Mouse (Mus musculus): ENCODE data around the gene Uvrag. TPM values are rescaled to one million over a fixed set of nuclear protein-coding genes. Genes with fewer than 3 reads are reported as not detected.

Uvrag gene
- polyA plus RNA-seq, 1 experiment: 13.9 TPM

DNA sequence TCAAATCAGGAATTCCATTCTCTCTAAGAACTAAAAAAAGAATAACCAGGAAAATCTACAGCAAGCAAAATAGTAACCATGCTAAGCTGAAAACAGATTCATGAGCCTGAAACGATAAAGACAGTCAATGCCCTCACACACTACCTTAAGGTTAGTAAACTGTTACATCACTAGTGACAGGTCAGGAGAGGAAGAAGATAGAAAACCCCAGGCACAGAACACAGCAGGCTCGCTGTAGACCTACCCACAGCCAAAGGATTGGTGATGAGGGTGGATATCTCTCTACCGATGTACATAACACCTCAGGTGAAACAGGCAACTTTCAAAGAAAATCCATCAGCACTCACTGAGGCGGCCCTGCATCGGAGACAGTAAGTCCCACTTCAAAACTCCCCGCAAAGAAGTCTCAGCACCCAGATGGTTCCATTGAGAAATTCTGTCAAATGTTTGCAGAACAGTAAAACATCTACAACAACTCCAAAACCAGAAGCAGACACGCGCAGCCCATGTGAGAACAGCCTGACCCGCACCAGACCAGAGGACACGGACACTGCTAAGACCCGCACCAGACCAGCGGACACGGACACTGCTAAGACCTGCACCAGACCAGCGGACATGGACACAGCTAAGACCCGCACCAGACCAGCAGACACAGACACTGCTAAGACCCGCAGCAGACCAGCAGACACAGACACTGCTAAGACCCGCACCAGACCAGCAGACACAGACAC, 48.9 kb downstream of the Uvrag start:
- peaks cover 67% of the 10 kb centered on the region for H3K36me3 ChIP-seq (replicated peaks; ENCODE audit: low read length)
- peaks cover 36% of the 10 kb centered on the region for H3K4me1 ChIP-seq
- TF ChIP-seq GATA1 (IDR thresholded peaks at IDR 0.05; ENCODE audit: borderline replicate concordance, low read length) (no peak), FLI1 (IDR thresholded peaks at IDR 0.05; ENCODE audit: low read length) (no peak)
- no peaks in the 10 kb centered on the region for H3K27me3 ChIP-seq (replicated peaks)
- no peaks in the 10 kb centered on the region for H3K9me3 ChIP-seq
- no peak overlapping the region for H3K4me3 ChIP-seq (replicated peaks)

DNA sequence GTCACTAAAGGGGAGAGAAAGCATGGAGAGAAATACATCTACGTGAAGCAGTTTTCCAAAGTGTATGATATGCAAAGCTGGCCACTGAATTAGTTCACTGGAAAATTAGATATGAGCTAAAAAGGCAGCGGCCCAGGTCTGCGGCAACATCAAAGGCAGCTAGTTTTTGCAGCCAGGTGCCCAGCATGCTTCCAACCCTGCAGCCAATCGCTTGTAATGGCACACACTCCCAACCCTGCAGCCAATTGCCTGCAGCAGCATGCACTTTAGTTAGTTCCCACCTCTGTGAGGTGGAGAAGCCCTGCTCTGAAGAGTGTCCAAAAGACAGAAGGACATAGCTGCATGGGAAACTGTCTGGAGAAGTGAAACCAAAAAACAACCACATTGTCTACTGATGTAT, 51.2 kb downstream of the Uvrag start:
- Histone ChIP-seq H3K4me3 (replicated peaks) (no peak overlapping the region), H3K9me3 (no peaks in the 10 kb centered on the region), H3K27me3 (replicated peaks) (no peaks in the 10 kb centered on the region), H3K4me1 (peaks cover 58% of the 10 kb centered on the region), H3K36me3 (replicated peaks; ENCODE audit: low read length) (peaks cover 75% of the 10 kb centered on the region)
- TF ChIP-seq FLI1 (IDR thresholded peaks at IDR 0.05; ENCODE audit: low read length) (no peak), GATA1 (IDR thresholded peaks at IDR 0.05; ENCODE audit: borderline replicate concordance, low read length) (no peak)

DNA sequence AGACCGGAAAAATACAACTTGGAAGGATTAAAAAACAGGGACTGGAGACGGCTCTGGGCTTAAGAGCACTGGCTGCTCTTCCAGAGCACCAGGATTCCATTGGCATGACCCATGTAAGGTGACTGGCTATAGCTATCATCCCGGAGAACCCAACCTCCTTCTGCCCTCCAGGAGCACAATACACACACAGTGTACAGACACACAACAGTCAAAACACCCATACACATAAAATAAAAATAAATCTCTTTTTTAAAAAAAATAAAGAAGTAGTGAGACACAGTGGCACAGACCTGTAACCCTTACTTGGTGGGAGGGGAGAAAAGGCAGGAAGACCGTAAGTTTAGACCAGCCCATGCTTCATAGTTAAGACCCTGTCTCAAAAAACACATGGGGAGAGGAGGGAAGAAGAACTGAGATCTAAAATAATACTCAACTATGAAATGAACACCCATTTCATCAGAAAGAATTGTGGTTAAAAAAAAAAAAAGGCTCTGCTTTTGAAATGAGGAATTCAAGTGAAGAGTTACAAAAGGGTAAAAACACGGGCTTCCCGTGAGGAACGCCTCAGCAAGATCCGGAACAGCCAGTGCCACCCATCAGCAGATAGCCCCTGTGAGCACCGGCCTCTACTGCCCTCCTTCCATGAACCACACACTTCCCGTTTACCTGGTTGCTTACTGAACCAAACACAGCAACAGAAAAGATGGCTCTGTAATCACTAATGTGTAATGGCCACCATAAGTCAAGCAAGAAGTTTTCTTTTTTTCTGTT, 52.2 kb downstream of the Uvrag start:
- Histone ChIP-seq H3K4me3 (replicated peaks) (no peak overlapping the region), H3K4me1 (peaks cover 57% of the 10 kb centered on the region), H3K27me3 (replicated peaks) (no peaks in the 10 kb centered on the region), H3K36me3 (replicated peaks; ENCODE audit: low read length) (peaks cover 72% of the 10 kb centered on the region), H3K9me3 (no peaks in the 10 kb centered on the region)
- no peak for TF ChIP-seq GATA1 (IDR thresholded peaks at IDR 0.05; ENCODE audit: borderline replicate concordance, low read length)
- no peak for TF ChIP-seq FLI1 (IDR thresholded peaks at IDR 0.05; ENCODE audit: low read length)

DNA sequence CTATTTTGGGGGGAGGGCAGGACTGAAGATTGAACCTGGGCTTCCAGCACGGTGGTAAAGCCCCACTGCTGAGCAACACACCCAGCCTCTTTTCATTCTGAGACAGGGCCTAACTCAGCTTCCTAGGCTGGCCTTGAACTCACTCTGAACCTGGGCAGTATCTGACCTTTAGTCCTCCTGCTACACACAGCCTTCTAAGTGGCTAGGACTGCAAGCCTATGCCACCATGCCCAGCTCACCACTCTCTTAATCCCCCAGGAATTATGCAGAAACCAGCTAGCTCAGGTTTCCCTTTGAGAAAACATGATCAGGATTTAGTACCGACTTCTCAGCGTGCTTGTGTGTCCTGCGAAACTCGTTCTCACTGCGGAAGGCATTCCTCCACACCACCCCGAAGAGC, 53.4 kb downstream of the Uvrag start:
- peaks cover 49% of the 10 kb centered on the region for H3K4me1 ChIP-seq
- H3K9me3 ChIP-seq: peaks cover 5% of the 10 kb centered on the region
- TF ChIP-seq GATA1 (IDR thresholded peaks at IDR 0.05; ENCODE audit: borderline replicate concordance, low read length) (no peak), FLI1 (IDR thresholded peaks at IDR 0.05; ENCODE audit: low read length) (no peak)
- H3K27me3 ChIP-seq (replicated peaks): no peaks in the 10 kb centered on the region
- no peak overlapping the region for H3K4me3 ChIP-seq (replicated peaks)
- H3K36me3 ChIP-seq (replicated peaks; ENCODE audit: low read length): peaks cover 73% of the 10 kb centered on the region

DNA sequence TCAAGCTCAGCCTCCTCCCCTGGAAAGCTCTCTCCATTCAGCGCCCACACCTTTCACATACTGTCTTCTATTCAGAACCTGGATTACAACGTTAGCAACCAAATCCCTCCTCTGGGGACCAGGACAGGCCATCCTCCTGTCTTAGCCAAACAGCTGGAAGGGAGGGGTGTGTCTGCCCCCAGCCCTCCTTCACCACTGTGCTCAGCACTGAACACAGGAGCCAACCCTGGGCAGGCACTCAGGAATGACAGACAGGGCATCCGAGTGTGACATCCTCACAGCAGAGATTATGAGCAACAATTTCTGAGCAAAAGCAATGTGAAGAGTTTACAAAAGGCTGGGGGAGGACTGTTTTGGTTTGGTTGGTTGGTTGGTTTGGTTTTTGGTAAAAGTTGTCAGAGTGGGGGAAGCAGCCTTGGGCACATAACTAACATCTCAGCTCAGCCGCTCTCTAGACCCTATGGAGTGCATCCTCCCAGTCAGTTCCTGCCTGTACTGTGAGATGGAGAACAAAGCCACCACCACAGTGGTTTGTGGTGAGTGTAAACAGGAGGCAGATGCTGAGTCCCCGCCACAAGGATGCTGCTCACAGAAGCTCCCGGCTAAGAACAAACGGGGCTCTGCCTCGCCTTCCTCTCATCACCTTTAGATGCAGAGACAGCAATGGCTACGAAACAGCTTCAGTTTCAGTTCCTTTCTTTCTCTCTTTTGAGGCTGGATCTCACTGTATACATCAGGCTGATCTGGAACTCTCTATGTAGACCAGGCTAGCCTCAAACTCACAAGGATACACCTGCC, 54.1 kb downstream of the Uvrag start:
- Histone ChIP-seq H3K4me3 (replicated peaks) (no peak overlapping the region), H3K9me3 (peaks cover 5% of the 10 kb centered on the region), H3K27me3 (replicated peaks) (no peaks in the 10 kb centered on the region), H3K4me1 (peaks cover 44% of the 10 kb centered on the region), H3K36me3 (replicated peaks; ENCODE audit: low read length) (peaks cover 73% of the 10 kb centered on the region)
- TF ChIP-seq FLI1 (IDR thresholded peaks at IDR 0.05; ENCODE audit: low read length): no peak

DNA sequence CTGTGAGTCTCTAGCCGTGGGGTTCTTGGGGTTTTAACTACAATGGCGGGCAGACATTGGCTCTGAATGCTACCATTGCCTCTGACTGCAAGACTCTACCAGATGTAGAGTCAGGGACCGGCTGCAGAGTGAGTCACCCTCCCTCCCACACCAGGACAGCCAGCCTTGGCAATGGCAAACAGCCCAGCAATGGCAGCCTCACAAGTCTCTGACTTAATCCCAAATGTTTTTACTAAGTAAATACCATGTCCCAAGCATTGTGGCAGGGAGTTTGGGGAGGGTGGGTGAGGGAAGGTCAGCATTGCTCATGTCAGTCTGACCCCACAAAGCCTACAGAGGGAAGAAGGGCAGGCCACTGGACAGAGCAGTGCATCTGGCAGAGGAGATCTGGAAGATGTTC, 55.7 kb downstream of the Uvrag start:
- Histone ChIP-seq H3K4me3 (replicated peaks) (no peak overlapping the region), H3K4me1 (peaks cover 41% of the 10 kb centered on the region), H3K36me3 (replicated peaks; ENCODE audit: low read length) (peaks cover 77% of the 10 kb centered on the region), H3K9me3 (peaks cover 5% of the 10 kb centered on the region), H3K27me3 (replicated peaks) (no peaks in the 10 kb centered on the region)
- no peak for TF ChIP-seq GATA1 (IDR thresholded peaks at IDR 0.05; ENCODE audit: borderline replicate concordance, low read length)
- no peak for TF ChIP-seq FLI1 (IDR thresholded peaks at IDR 0.05; ENCODE audit: low read length)

DNA sequence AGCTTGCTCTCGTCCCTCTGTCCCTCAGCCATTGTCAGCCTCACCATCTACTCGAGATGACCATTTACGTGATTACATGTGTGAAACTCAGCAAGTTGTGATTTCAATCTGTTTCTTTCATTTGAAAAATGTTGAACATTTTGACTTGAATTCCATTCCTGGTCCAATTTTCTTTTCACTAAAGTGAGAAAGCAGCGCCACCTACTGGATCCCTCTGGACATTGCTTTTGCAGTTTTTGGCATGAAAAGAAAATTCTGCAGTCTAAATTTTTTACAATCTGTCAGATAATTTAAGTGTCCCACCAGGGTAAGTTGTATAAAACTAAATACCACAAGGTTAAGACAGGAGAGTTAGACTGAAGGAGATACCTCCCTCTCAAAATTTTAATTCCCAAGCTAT, 61.4 kb downstream of the Uvrag start:
- H3K36me3 ChIP-seq (replicated peaks; ENCODE audit: low read length): peaks cover 60% of the 10 kb centered on the region
- H3K9me3 ChIP-seq: peaks cover 5% of the 10 kb centered on the region
- H3K4me3 ChIP-seq (replicated peaks): no peak overlapping the region
- TF ChIP-seq GATA1 (IDR thresholded peaks at IDR 0.05; ENCODE audit: borderline replicate concordance, low read length) (no peak), FLI1 (IDR thresholded peaks at IDR 0.05; ENCODE audit: low read length) (no peak)
- H3K27me3 ChIP-seq (replicated peaks): no peaks in the 10 kb centered on the region
- H3K4me1 ChIP-seq: peaks cover 4% of the 10 kb centered on the region; the same call in 1 of the 2 replicates

DNA sequence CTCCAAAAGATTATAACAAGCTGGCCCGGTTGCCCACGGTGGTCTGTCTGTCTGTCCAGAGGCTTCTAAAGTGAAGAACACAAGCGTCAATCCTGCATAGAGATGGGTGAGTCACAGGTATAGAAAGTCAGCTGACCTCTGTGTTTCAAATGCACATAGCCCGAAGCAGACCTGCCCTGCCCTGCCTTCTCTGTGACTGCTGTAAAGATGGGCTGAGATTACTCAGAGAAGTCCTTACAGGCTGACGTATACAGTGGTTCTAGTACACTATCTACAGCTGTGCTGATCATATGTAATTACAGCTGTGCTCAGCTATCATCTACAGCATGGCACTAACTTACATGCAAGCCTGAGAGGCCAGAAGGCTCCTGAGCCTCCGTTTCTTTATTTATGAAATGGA, 62.1 kb downstream of the Uvrag start:
- Histone ChIP-seq H3K27me3 (replicated peaks) (no peaks in the 10 kb centered on the region), H3K4me3 (replicated peaks) (no peak overlapping the region), H3K9me3 (peaks cover 5% of the 10 kb centered on the region), H3K4me1 (peaks cover 5% of the 10 kb centered on the region), H3K36me3 (replicated peaks; ENCODE audit: low read length) (peaks cover 56% of the 10 kb centered on the region)
- TF ChIP-seq FLI1 (IDR thresholded peaks at IDR 0.05; ENCODE audit: low read length): no peak
- TF ChIP-seq GATA1 (IDR thresholded peaks at IDR 0.05; ENCODE audit: borderline replicate concordance, low read length): no peak

DNA sequence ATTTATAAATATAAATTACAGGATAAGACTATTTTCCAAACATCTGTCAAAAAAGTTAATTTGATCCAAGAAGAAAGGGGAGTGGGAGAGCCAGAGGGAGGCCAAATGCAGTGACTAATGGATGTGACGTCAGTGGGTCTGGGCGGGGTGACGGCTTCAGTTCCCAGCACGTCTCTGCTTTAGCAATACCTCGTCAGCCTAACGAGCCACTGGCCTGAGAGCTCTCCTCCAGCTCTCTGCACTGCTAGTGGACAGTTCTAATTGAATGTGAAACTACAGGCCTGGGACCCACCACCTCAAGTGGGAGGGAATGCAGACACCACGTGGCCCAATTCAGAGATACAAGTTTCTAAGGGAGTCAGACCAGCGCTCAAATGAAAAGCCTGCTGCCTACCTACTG, 63.7 kb downstream of the Uvrag start:
- TF ChIP-seq GATA1 (IDR thresholded peaks at IDR 0.05; ENCODE audit: borderline replicate concordance, low read length) (no peak), FLI1 (IDR thresholded peaks at IDR 0.05; ENCODE audit: low read length) (no peak)
- Histone ChIP-seq H3K4me3 (replicated peaks) (no peak overlapping the region), H3K4me1 (peaks cover 15% of the 10 kb centered on the region), H3K9me3 (no peaks in the 10 kb centered on the region), H3K36me3 (replicated peaks; ENCODE audit: low read length) (peaks cover 50% of the 10 kb centered on the region), H3K27me3 (replicated peaks) (no peaks in the 10 kb centered on the region)
